Mouse (Mus musculus) kidney, adult 2 months (tissue): Measurements from ENCODE around the gene Dlg2. TPM values are rescaled to one million over a fixed set of nuclear protein-coding genes. Genes with fewer than 3 reads are reported as not detected.

ENCODE experiments used
- DNase-seq: peaks from one replicate; pipeline ENCODE4 v3.0.0; 2021
- H3K27ac ChIP-seq: fragments of 200-500 bp; 2 replicates; pipeline ENCODE4 v1.5.1; 2012; ENCODE audit warnings: low read depth, low read length, control low read depth, inconsistent platforms; ENCODE audit not compliant: insufficient read depth
- H3K27me3 ChIP-seq: fragments of 200-500 bp; replicated peaks from 2 replicates; pipeline ENCODE4 v1.6.1; 2012; ENCODE audit warnings: mild to moderate bottlenecking, moderate library complexity, low read length, inconsistent platforms; ENCODE audit not compliant: control insufficient read depth, insufficient read depth
- H3K36me3 ChIP-seq: fragments of 200-500 bp; 2 replicates; pipeline ENCODE4 v1.6.1; 2012; ENCODE audit warnings: mild to moderate bottlenecking, moderate library complexity, low read length, inconsistent platforms; ENCODE audit not compliant: control insufficient read depth, insufficient read depth
- H3K4me1 ChIP-seq: fragments of 200-500 bp; 2 replicates; pipeline ENCODE4 v1.6.1; 2011; ENCODE audit warnings: low read length; ENCODE audit not compliant: control insufficient read depth, insufficient read depth
- H3K4me3 ChIP-seq: fragments of 200-500 bp; 2 replicates; pipeline ENCODE4 v1.5.1; 2011; ENCODE audit warnings: mild to moderate bottlenecking, low read depth, low read length, control low read depth; ENCODE audit not compliant: insufficient read depth
- CTCF ChIP-seq: fragments of 200-500 bp; conservative IDR thresholded peaks from 2 replicates; pipeline ENCODE4 v1.5.1; 2011; ENCODE audit warnings: low read depth, mild to moderate bottlenecking, control low read depth, low read length, moderate library complexity, mixed read lengths; ENCODE audit not compliant: insufficient read depth, insufficient read length
- POLR2A ChIP-seq: fragments of 200-500 bp; IDR thresholded peaks from one replicate; pipeline ENCODE4 v1.6.1; 2011; ENCODE audit warnings: low read depth, low read length, control low read depth
- whole genome bisulfite sequencing: fragments of 180-500 bp; shearing (Covaris S2); methylation state at CpG from one replicate; pipeline ENCODE4 v1.1.7; 2018; 5-methylcytosine and 5-hydroxymethylcytosine counted together
- polyA plus RNA-seq: library from polyadenylated mRNA; depleted of rRNA; stranded (reverse); fragments of >200 nt; gene quantifications from 2 replicates; pipeline ENCODE4 v1.2.3, GENCODE M21; 2012

Dlg2 gene
- polyA plus RNA-seq, 1 experiment = 2.1 TPM

DNA sequence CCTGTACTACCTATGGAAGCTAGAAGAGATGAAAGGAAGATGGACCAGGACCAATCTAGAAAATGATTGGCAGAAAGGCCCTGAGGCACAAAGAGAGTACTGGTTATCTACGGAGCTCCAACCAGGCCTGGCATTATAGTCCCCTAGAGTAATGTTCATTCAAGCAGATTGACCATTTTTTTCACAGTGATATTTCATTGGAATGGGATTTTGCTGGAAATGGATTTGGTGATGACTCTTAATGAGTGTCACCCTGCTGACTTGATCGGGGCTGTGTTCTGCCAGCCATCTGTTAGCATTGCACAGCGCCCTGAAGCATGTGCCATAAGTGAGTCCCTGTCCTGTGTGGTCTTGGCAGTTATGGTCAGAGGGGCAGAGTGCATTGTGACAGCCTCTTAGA, 1787.9 kb downstream of the Dlg2 start:
- no peak overlapping the region for H3K27ac ChIP-seq

DNA sequence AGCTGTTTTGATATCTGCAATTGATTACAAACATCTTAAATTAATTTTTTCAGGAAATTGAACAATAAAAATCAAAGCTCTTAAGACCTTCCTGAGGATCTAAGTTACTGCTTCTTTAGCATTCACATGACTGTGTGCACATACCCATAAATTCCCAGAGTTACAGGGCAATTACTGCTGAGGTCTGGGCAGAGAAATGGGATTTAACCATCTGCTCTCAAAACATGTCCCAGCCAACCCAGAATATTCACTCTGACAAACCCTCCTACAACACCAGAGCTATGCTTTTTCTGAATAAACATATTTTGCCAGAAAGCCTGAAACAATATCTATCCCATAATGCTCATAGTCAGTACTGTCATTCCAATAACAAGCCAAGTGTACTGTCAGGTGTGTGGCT, 1788.5 kb downstream of the Dlg2 start:
- DNase-seq = no peak
- TF ChIP-seq POLR2A (no peak), CTCF (no peak)
- Histone ChIP-seq H3K27me3 (no peaks in the 10 kb centered on the region), H3K27ac (no peak overlapping the region), H3K4me1 (no peaks in the 10 kb centered on the region), H3K4me3 (no peak overlapping the region), H3K36me3 (no peaks in the 10 kb centered on the region)

More for the DNA sequence above, 1787.9 kb downstream of the Dlg2 start:
- H3K36me3 ChIP-seq = no peaks in the 10 kb centered on the region
- no peaks in the 10 kb centered on the region for H3K4me1 ChIP-seq
- no peak overlapping the region for H3K4me3 ChIP-seq
- DNase-seq = no peak
- H3K27me3 ChIP-seq = no peaks in the 10 kb centered on the region
- 93% methylated on average over 3 of the region's 3 CpGs for WGBS
- TF ChIP-seq CTCF (no peak), POLR2A (no peak)

GRCm38 (mm10) chr7:92275353-92275752, 1798.9 kb downstream of the Dlg2 start:
- Histone ChIP-seq H3K4me3 (no peak overlapping the region), H3K4me1 (peaks cover 11% of the 10 kb centered on the region; the same call in 1 of the 2 replicates), H3K27me3 (no peaks in the 10 kb centered on the region), H3K27ac (peak overlapping the region; percentile 79), H3K36me3 (no peaks in the 10 kb centered on the region)
- peak; percentile 57 for DNase-seq
- TF ChIP-seq POLR2A (no peak), CTCF (no peak)
- WGBS = 60% methylated on average over 4 of the region's 4 CpGs

DNA sequence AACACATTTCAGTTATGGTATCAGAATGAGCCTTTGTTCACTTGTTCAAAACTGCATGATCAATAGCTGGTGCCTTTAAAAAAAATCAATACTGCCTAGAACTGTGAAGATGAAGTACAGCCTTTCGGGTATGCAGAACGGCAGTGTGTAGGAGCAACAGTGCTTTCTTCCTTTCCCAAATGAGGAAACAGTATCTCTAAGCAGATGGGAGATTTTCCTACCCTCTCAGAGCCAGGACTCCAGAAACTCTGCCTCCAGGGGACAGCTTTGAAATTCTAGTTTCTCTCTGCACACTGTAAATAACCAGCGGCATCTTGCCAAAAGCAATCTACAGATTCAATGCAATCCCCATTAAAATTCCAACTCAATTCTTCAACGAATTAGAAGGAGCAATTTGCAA, 1801.2 kb downstream of the Dlg2 start:
- 68% methylated on average over 4 of the region's 4 CpGs for WGBS
- peaks cover 11% of the 10 kb centered on the region; the same call in 1 of the 2 replicates for H3K4me1 ChIP-seq
- no peak for DNase-seq
- no peak overlapping the region for H3K4me3 ChIP-seq
- no peaks in the 10 kb centered on the region for H3K27me3 ChIP-seq
- no peaks in the 10 kb centered on the region for H3K36me3 ChIP-seq
- TF ChIP-seq POLR2A (no peak), CTCF (no peak)
- no peak overlapping the region for H3K27ac ChIP-seq

DNA sequence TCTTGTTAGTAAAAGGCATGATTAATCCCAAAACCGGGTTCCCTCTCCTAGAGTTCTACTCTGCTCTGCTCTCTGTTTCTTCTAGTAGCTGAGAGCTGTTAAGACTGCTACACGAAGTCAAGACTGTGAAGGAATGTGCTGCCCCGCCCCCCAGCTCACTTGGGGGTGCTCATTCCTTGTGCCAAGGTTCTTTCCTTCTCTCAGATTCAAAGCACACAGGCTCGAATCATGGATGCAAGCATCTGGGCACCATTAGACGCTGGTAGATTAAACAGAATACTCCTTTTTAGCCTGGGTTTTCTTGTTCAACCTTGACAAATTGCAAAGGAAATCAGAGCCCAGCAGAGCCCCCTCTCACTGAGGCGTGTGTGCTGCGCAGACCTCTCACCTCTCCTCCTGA, 1804.5 kb downstream of the Dlg2 start:
- H3K27ac ChIP-seq = no peak overlapping the region
- H3K4me3 ChIP-seq = no peak overlapping the region
- H3K36me3 ChIP-seq = no peaks in the 10 kb centered on the region
- H3K27me3 ChIP-seq = no peaks in the 10 kb centered on the region
- no peak for DNase-seq
- TF ChIP-seq POLR2A (no peak), CTCF (no peak)
- no peaks in the 10 kb centered on the region for H3K4me1 ChIP-seq
- 30% methylated on average over 7 of the region's 7 CpGs for WGBS

- WGBS = 60% methylated on average over 1 of the region's 1 CpGs
- H3K36me3 ChIP-seq = no peaks in the 10 kb centered on the region
- no peak overlapping the region for H3K4me3 ChIP-seq
- no peak for TF ChIP-seq POLR2A
- TF ChIP-seq CTCF = no peak
- H3K4me1 ChIP-seq = no peaks in the 10 kb centered on the region
- H3K27ac ChIP-seq = no peak overlapping the region
- DNase-seq = no peak
- H3K27me3 ChIP-seq = no peaks in the 10 kb centered on the region
These were observed 1810.6 kb downstream of the Dlg2 start for GRCm38 (mm10) chr7:92287058-92287457.

- no peak for DNase-seq
- 96% methylated on average over 3 of the region's 3 CpGs for WGBS
- TF ChIP-seq CTCF (no peak), POLR2A (no peak)
- H3K36me3 ChIP-seq = no peaks in the 10 kb centered on the region
- H3K27me3 ChIP-seq = no peaks in the 10 kb centered on the region
- H3K4me1 ChIP-seq = no peaks in the 10 kb centered on the region
- H3K27ac ChIP-seq = no peak overlapping the region
- H3K4me3 ChIP-seq = no peak overlapping the region
These were observed 1812.3 kb downstream of the Dlg2 start for GRCm38 (mm10) chr7:92288814-92289213.
